18 mouse cellular contexts compared by ENCODE assay signal in genomic region chr11:96832973-96833372, GRCm38 (mm10).
"Had no signal": no experiment of that assay in that cellular context is flagged by ENCODE, and none has a peak within 500 bp of the region (broad histone marks: within the 10 kb centered on the region; RNA-seq: fewer than 3 reads in every experiment).

No protein-coding gene starts in this region.

- DNase-seq: kidney, adult 18-20 months; kidney, adult 9 months; kidney, postnatal 14 days; kidney, postnatal 4 days; liver; lung, adult 2 months; thymus, adult 18-20 months; thymus, postnatal 36 days had no signal

- H3K9me3 ChIP-seq: limb, embryonic 10.5 days; limb, embryonic 13.5 days; liver, embryonic 12.5 days; liver, embryonic 15.5 days; megakaryocyte, embryonic 14.5 days; midbrain, embryonic 10.5 days; midbrain, embryonic 13.5 days; stomach, embryonic 15.5 days had no signal

- H3K4me3 ChIP-seq: limb, embryonic 10.5 days; limb, embryonic 13.5 days; liver, embryonic 12.5 days; liver, embryonic 15.5 days; megakaryocyte, embryonic 14.5 days; midbrain, embryonic 10.5 days; midbrain, embryonic 13.5 days; myocyte; stomach, embryonic 15.5 days had no signal

- H3K36me3 ChIP-seq: limb, embryonic 13.5 days; midbrain, embryonic 13.5 days; stomach, embryonic 15.5 days had no signal

- ATAC-seq: liver, embryonic 12.5 days; midbrain, embryonic 13.5 days; midbrain, embryonic 16.5 days had no signal

- H3K9ac ChIP-seq: limb, embryonic 13.5 days; liver, embryonic 12.5 days; liver, embryonic 15.5 days; midbrain, embryonic 13.5 days; stomach, embryonic 15.5 days had no signal

- H3K4me2 ChIP-seq: limb, embryonic 13.5 days; liver, embryonic 12.5 days; liver, embryonic 15.5 days; midbrain, embryonic 13.5 days; stomach, embryonic 15.5 days had no signal

- H3K27ac ChIP-seq: limb, embryonic 10.5 days; limb, embryonic 13.5 days; liver, embryonic 12.5 days; liver, embryonic 15.5 days; midbrain, embryonic 10.5 days; midbrain, embryonic 13.5 days; stomach, embryonic 15.5 days had no signal

- H3K27me3 ChIP-seq: limb, embryonic 13.5 days; stomach, embryonic 15.5 days had no signal
